Mouse (Mus musculus): Measurements from ENCODE around the gene Camkv.

The Camkv gene

DNA sequence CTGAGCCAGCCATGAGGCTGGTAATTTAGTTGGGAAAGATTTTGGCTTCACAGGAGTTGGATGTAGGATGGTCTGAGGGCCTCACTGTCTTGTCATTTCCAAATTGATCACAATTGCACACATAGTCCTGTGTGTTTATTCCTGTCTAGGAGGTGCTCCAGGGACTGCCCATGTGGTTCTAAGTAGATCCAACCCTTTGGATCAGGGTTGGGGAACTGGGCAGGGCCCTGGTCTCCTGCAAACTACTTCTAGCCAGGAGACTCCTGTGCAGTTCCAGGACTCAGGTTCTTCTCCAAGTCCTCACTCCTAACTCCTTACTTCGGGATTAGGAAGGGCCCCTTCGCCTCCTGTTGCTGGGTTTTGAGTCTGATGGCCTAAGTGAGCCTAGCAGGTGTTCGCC, at the start of gene Camkv:
Gene Camkv, plus strand, starts transcription at position 301 of the 400 bp plus-strand sequence.
- no peak for DNase-seq (ENCODE audit: low spot score in 2 of 2)

DNA sequence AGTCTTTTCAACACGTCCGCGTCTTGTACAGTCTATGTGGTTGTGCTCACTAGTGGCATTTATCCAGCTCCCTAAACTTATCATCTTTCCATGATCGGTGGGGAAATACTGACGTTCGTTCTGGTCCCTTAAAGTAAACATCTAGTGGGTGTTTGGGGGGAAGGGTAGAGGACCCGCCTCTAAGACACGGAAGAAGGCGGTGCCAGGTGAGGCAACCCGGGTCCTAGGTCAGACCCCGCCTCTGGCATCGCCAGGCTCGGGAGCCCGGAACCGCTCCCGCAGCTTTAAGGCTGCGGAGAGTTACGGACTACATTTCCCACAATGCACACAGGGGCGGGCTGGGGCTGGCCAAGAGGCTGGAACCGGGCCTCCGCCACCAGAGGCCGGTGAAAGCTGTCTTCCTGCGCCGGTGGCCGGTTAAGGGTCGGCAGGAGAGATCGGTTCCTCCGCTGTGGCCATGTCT, 47.6 kb upstream of the Camkv start, which contains the start of gene Mon1a:
Gene Mon1a, plus strand, starts transcription at position 348 of the 463 bp plus-strand sequence.
- peak; percentile 79 to 80 for DNase-seq (ENCODE audit: low spot score in 2 of 2)

DNA sequence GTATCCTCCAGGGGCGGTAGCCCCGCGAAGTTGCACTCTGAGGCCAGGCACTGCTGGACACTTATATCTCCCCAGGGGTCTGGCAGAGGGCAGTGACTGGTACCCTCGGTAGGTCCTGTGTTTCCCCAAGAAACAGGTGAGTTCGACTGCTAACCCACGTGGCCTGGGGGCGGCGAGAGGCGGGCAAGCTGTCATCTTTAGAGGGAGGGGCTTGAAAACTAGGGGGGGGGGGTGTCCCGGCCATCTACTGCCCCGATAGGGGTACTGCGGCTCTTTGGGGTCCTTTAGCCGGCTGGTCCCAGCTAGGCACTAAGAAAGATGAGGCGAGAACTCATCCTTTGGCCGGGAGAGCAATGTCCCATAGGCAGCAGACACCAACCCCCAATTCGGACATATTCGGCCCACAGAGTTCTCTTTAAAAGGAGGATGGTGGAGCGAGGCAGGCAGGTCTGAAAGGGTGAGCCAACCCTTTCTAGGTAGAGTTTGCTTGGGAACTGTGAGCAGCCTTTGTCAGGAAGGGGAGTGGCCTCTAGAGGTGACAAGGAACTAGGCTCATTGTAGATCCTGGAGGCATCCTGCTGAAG, 47.1 kb upstream of the Camkv start:
- no peak for DNase-seq (ENCODE audit: low spot score in 2 of 2)

GRCm38 (mm10) chr9:107890260-107890659, 45.2 kb upstream of the Camkv start:
- no peak for DNase-seq (ENCODE audit: low spot score in 2 of 2)

DNA sequence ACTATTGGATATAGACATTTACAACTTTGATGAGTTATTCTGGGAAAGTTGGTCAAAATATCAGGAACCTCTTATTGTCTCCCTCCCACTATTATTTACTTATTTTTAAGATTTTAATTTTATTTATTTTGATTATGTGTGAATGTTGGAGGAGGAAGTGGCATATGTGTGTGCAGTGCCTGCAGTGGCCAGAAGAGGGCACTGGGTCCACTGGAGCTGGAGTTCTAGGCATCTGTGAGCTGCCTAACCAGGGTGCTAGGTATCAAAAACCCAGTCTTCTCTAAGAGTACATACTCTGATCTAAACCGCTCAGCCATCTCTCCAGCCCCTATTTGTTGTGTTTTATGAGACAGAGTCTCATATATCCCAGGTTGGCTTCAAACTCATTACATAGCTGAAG, 44.5 kb upstream of the Camkv start:
- no peak for DNase-seq (ENCODE audit: low spot score in 2 of 2)

- DNase-seq (ENCODE audit: low spot score in 2 of 2) = no peak
Observed at GRCm38 (mm10) chr9:107898563-107898962, 36.9 kb upstream of the Camkv start.

- DNase-seq (ENCODE audit: low spot score in 2 of 2) = no peak
Observed at GRCm38 (mm10) chr9:107899855-107900254, 35.6 kb upstream of the Camkv start.

GRCm38 (mm10) chr9:107900840-107901626, 34.4 kb upstream of the Camkv start:
- DNase-seq (ENCODE audit: low spot score in 2 of 2) = peak; percentile 53 to 71

GRCm38 (mm10) chr9:107901627-107901914, 33.9 kb upstream of the Camkv start:
- no peak for DNase-seq (ENCODE audit: low spot score in 2 of 2)

- DNase-seq (ENCODE audit: low spot score in 2 of 2) = peak; percentile 82 to 89
Observed at GRCm38 (mm10) chr9:107904726-107905125, 30.7 kb upstream of the Camkv start.

- peak; percentile 86 to 89 for DNase-seq (ENCODE audit: low spot score in 2 of 2)
Observed at GRCm38 (mm10) chr9:107906252-107906966, 29.1 kb upstream of the Camkv start, which contains the start of gene Mst1r. Gene Mst1r, plus strand, starts transcription at chr9:107906873.

GRCm38 (mm10) chr9:107906967-107907800, 28.3 kb upstream of the Camkv start:
- no peak for DNase-seq (ENCODE audit: low spot score in 2 of 2)

DNA sequence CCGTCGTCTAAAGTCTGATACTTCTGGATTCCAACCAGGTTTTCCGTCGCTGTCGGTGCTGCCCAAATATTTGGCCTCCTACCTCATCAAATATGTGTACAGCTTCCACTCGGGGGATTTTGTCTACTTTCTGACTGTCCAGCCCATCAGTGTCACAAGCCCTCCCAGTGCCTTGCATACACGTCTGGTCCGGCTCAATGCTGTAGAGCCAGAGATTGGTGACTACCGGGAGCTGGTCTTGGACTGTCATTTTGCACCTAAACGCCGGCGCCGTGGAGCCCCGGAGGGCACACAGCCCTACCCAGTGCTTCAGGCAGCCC, 27.7 kb upstream of the Camkv start:
- no peak for DNase-seq (ENCODE audit: low spot score in 2 of 2)

DNA sequence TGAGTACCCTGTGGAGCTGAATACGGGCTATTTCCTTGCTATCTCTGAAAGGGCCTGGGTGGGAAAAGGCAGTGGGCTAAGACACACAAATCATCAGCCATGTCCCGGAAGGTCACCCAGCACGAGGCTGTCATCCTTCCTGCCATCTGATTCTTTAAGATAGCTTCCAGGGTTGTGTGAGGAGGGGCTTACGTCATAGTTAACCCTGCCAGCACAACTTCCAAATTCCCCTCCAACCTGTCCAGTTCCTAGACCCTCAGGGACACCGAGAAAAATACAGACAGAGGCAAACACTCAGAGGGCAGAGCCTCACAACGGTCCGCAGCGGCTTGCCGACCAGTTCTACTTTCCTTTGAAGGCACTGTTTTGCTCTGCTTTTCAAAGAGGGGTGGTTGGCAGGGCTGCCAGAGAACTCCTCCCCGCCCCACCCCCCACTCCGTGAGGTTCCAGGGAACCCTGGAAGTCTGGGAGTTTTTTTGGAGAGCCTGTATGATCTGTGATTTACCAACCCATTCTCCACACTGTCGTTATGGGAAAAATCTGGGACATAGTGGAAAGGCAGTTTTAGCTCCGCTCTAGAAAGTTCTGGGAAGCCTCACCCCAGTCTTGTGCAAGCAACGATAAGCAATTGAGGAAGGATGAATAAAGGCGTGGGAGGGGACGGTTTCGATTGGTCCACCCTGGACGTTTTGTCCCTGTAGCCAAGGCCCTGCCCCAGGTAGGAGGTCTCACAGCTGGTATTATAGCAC, 26.9 kb upstream of the Camkv start:
- peak in 1 of 2 experiments; percentile 51 for DNase-seq (ENCODE audit: low spot score in 2 of 2)

DNA sequence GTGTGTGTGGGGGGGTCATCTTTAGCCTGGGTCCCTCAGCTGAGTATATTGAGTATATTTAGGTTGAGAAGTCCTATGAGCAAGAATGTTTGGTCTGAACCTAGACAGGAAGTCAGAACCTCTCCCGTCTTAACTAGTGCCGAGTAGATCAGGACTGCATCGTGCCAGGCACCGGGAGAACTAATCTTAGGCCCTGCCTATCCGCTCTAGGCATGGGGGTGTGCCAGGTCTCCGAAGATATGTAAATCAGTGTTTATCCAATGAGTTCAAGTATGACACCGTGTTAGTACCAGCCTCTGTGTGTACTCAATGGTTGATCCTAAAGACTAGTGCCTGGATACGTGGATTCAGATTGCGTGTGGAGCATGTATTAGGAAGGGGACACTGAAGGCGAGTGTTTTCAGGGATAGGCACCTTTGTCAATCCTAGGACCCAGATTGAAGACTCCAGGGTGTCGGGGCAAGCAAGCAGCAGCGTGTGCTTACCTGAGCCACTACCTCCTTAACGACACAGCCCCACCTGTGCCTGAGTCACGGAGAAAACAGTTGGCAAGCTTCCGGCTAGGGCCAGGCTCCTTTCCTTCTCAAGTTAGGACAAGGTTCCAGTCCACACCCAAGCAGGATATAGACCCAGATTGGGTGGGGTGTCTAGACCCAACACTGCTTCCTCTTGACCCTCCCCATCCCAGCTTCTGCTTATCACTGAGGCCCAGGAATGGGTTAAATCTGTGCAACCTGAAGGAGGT, 25.3 kb upstream of the Camkv start:
- peak in 1 of 2 experiments; percentile 54 for DNase-seq (ENCODE audit: low spot score in 2 of 2)

DNA sequence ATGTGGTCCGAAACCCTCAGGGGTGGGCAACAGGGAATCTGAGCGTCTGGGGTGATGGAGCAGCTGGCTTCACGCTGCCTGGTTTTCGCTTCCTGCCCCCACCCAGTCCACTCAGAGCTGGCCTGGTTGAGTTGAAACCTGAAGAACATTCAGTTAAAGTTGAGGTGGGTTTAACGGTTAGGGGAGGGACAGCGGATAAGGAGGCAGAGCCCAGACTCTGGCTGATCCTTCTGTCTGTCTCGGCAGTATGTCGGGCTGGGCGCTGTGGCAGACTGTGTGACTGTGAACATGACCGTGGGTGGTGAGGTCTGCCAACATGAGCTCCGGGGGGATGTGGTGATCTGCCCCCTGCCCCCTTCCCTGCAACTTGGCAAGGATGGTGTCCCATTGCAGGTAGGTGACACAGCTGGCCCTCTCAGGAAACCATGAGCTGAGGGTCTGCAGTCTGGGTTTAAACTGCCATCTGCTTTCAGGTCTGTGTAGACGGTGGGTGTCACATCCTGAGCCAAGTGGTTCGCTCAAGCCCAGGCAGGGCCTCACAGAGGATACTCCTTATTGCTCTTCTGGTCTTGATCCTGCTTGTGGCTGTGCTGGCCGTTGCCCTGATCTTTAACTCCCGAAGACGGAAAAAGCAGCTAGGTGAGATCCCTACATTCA, 20.6 kb upstream of the Camkv start:
- DNase-seq (ENCODE audit: low spot score in 2 of 2) = no peak

GRCm38 (mm10) chr9:107917895-107918608, 17.4 kb upstream of the Camkv start:
- no peak for DNase-seq (ENCODE audit: low spot score in 2 of 2)

DNA sequence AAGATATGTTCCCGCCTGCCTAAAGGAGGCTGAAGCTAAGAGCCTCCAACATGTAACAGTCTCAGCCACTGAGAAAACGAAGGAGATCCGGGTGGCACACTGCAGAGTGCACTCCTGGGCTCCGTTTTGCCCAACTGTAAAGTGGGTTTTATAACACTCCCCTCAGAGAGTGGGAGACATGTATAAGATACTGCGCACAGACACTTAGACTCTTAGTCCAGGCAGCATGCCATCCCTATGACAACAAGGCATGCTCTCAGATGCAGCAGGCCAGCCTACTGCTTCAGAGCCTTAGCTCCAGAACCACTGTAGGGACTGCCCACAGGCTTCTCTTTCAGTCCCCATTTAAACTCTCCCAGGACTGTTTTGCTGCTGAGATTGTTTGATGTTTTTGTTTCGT, 16.6 kb upstream of the Camkv start:
- no peak for DNase-seq (ENCODE audit: low spot score in 2 of 2)

GRCm38 (mm10) chr9:107919441-107919840, 16.0 kb upstream of the Camkv start:
- DNase-seq (ENCODE audit: low spot score in 2 of 2) = no peak

Data from urinary bladder, postnatal 4 days (tissue).